Mouse (Mus musculus): Measurements from ENCODE around the gene Fbxw9. TPM values are rescaled to one million over a fixed set of nuclear protein-coding genes. Genes with fewer than 3 reads are reported as not detected.

The Fbxw9 gene
- polyA plus RNA-seq, 1 experiment from 2014 or later, result 34.8 TPM

DNA sequence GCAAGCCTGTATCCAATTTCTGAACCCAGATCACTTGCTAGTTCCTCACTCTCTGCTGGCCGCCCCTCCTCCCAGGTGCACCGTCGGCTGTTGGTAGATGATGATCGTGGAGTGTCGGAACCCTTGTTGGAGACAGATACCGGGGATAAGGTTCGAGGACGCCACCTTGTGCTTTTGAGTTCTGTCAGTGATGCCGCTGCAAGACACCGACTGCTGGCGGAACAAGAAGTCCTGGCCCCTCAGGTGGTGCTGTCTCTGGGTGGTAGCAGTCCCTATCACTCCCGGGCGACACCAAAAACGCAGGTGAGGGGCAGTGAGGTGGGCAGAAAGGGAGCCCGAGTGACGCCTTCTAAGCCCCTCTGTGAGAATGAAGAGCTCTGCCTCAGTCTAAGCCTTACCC, 36.3 kb downstream of the Fbxw9 start:
- no peak for ATAC-seq
- DNase-seq (ENCODE audit: low spot score), result no peak
- 88% methylated on average over 16 of the region's 16 CpGs for WGBS
- Histone ChIP-seq H3K4me3 (ENCODE audit: low read depth, low read length) (no peak overlapping the region), H3K9ac (replicated peaks; ENCODE audit: low read depth) (no peak overlapping the region), H3K27ac (ENCODE audit: low read length) (no peak overlapping the region), H3K27me3 (replicated peaks; ENCODE audit: insufficient read depth, low read length) (no peaks in the 10 kb centered on the region), H3K36me3 (ENCODE audit: insufficient read depth, low read length) (peaks cover 22% of the 10 kb centered on the region; the same call in 1 of the 2 replicates), H3K9me3 (ENCODE audit: low read length) (no peaks in the 10 kb centered on the region), H3K4me1 (ENCODE audit: insufficient read depth, low read depth, low read length) (no peaks in the 10 kb centered on the region), H3K4me2 (replicated peaks; ENCODE audit: low read depth, low read length) (no peak overlapping the region)
- no peak for TF ChIP-seq CTCF (IDR thresholded peaks at IDR 0.05)
- no peak for TF ChIP-seq EP300 (IDR thresholded peaks at IDR 0.05)

DNA sequence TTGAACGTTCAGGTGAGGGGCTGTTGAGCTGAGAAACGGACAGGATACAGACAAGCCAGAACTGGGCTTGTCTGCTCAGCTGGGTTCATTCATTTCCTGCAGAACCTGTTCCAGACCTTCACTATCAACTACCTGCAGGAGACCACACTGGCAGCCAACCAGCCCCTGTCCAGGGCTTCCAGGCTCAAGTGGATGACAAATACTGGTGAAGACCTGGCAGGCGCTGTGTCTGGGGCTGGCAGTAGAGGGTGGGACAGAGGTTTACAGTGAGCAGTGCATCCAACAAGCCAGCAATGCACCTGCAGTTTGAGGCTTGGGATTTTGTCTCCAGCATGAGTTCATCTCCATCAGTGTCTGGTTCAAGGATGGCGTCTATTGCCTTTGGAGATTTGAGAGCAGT, 37.0 kb downstream of the Fbxw9 start:
- no peaks in the 10 kb centered on the region for H3K4me1 ChIP-seq (ENCODE audit: insufficient read depth, low read depth, low read length)
- WGBS, result 68% methylated on average over 4 of the region's 4 CpGs
- no peak overlapping the region for H3K4me3 ChIP-seq (ENCODE audit: low read depth, low read length)
- peaks cover 22% of the 10 kb centered on the region; the same call in 1 of the 2 replicates for H3K36me3 ChIP-seq (ENCODE audit: insufficient read depth, low read length)
- no peak overlapping the region for H3K4me2 ChIP-seq (replicated peaks; ENCODE audit: low read depth, low read length)
- no peak overlapping the region for H3K9ac ChIP-seq (replicated peaks; ENCODE audit: low read depth)
- H3K9me3 ChIP-seq (ENCODE audit: low read length), result no peaks in the 10 kb centered on the region
- TF ChIP-seq EP300 (IDR thresholded peaks at IDR 0.05) (no peak), CTCF (IDR thresholded peaks at IDR 0.05) (no peak)
- no peaks in the 10 kb centered on the region for H3K27me3 ChIP-seq (replicated peaks; ENCODE audit: insufficient read depth, low read length)
- no peak overlapping the region for H3K27ac ChIP-seq (ENCODE audit: low read length)
- DNase-seq (ENCODE audit: low spot score) (no peak), ATAC-seq (no peak)

DNA sequence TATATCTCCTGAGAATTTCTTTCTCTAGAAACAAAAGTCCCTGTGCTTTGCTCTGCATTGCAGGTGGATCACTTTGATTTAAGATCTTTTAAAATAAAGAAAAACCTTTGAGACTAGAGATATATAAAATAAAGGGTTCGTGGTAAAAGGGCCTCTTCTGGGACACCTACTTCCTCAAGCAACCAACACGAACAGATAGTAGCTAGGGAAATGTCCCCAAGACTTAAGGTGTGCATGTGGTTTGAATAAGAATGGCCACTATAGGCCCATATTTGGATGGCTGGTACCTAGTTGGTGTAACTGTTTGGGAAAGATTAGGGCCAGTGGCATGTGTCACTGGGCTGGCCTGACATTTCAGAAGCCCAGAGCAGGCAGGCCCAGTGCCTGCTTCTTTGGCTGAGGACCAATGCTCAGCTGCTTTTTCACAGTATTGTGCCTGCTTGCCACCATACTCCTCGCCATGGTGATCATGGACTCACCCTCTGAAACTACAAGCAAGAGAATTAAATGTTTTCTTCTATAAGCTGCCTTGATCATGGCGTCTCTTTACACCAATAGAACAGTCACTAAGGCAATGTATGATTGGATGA, 40.3 kb downstream of the Fbxw9 start:
- 81% methylated on average over 4 of the region's 4 CpGs for WGBS
- Histone ChIP-seq H3K4me1 (ENCODE audit: insufficient read depth, low read depth, low read length) (no peaks in the 10 kb centered on the region), H3K36me3 (ENCODE audit: insufficient read depth, low read length) (peaks cover 22% of the 10 kb centered on the region; the same call in 1 of the 2 replicates), H3K27ac (ENCODE audit: low read length) (no peak overlapping the region), H3K4me3 (ENCODE audit: low read depth, low read length) (no peak overlapping the region), H3K4me2 (replicated peaks; ENCODE audit: low read depth, low read length) (no peak overlapping the region), H3K9me3 (ENCODE audit: low read length) (no peaks in the 10 kb centered on the region), H3K9ac (replicated peaks; ENCODE audit: low read depth) (no peak overlapping the region), H3K27me3 (replicated peaks; ENCODE audit: insufficient read depth, low read length) (no peaks in the 10 kb centered on the region)
- DNase-seq (ENCODE audit: low spot score) (no peak), ATAC-seq (no peak)
- no peak for TF ChIP-seq CTCF (IDR thresholded peaks at IDR 0.05)
- TF ChIP-seq EP300 (IDR thresholded peaks at IDR 0.05), result no peak

DNA sequence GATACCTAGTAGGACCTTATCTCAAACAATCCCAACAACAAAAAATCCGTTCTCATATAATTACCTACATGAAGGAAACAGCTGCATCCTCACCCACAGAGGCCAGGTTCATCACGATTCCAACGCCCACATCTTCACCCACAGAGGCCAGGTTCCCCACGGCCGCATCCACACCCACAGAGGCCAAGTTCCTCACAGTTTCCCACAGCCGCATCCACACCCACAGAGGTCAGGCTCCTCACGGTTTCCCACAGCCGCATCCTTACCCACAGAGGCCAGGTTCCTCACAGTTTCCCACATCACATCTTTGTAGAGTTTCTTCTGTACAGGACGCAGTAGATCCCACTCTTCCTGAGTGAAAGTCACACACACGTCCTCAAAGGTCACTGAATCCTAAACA, 53.4 kb downstream of the Fbxw9 start:
- peaks cover 21% of the 10 kb centered on the region for H3K36me3 ChIP-seq (ENCODE audit: insufficient read depth, low read length)
- no peak overlapping the region for H3K27ac ChIP-seq (ENCODE audit: low read length)
- TF ChIP-seq EP300 (IDR thresholded peaks at IDR 0.05) (no peak), CTCF (IDR thresholded peaks at IDR 0.05) (no peak)
- no peak overlapping the region for H3K4me3 ChIP-seq (ENCODE audit: low read depth, low read length)
- WGBS, result 94% methylated on average over 10 of the region's 10 CpGs
- DNase-seq (ENCODE audit: low spot score) (no peak), ATAC-seq (no peak)
- H3K4me2 ChIP-seq (replicated peaks; ENCODE audit: low read depth, low read length), result no peak overlapping the region
- no peaks in the 10 kb centered on the region for H3K4me1 ChIP-seq (ENCODE audit: insufficient read depth, low read depth, low read length)
- no peaks in the 10 kb centered on the region for H3K9me3 ChIP-seq (ENCODE audit: low read length)
- H3K9ac ChIP-seq (replicated peaks; ENCODE audit: low read depth), result no peak overlapping the region
- no peaks in the 10 kb centered on the region for H3K27me3 ChIP-seq (replicated peaks; ENCODE audit: insufficient read depth, low read length)

DNA sequence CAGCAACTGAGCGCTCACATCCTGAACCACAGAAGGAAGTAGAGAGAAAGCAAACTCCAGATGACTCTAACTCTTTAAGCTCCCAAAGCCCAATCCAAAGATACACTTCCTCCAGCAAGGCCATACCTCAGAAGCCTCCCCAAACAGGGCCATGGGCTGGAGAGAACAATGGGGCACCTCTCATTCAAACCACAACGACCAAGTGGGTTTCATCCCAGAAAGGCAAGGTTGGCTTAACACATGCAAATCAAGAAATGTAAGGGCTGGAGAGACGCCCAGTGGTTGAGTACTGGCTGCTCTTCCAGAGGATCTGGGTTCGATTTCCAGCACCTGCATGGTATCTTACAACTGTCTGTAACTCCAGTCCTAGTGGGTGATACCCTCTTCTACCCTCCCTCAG, 55.6 kb downstream of the Fbxw9 start:
- Histone ChIP-seq H3K36me3 (ENCODE audit: insufficient read depth, low read length) (peaks cover 16% of the 10 kb centered on the region), H3K4me3 (ENCODE audit: low read depth, low read length) (no peak overlapping the region), H3K27ac (ENCODE audit: low read length) (no peak overlapping the region), H3K4me2 (replicated peaks; ENCODE audit: low read depth, low read length) (no peak overlapping the region), H3K27me3 (replicated peaks; ENCODE audit: insufficient read depth, low read length) (no peaks in the 10 kb centered on the region), H3K4me1 (ENCODE audit: insufficient read depth, low read depth, low read length) (no peaks in the 10 kb centered on the region), H3K9me3 (ENCODE audit: low read length) (no peaks in the 10 kb centered on the region), H3K9ac (replicated peaks; ENCODE audit: low read depth) (no peak overlapping the region)
- TF ChIP-seq CTCF (IDR thresholded peaks at IDR 0.05), result no peak
- no peak for TF ChIP-seq EP300 (IDR thresholded peaks at IDR 0.05)
- ATAC-seq, result no peak
- WGBS, result 77% methylated on average over 4 of the region's 4 CpGs
- DNase-seq (ENCODE audit: low spot score), result no peak

Small RNA genes within 50 kb of the gene (microRNA-seq; reads per million reads assigned to microRNA genes)
- gene Gm23388, result not detected
- not detected for gene Mir7070

Other genes with a start within 250 kb of the Fbxw9 start
- 6.2 and 6.8 TPM in 2 replicates for gene Dand5, start 237.2 kb upstream of the Fbxw9 start, polyA plus RNA-seq (2015; fragmentation: Nextera tagmentation; extraction: Ambion mirVana)
- gene Gadd45gip1, start 228.5 kb upstream of the Fbxw9 start, polyA plus RNA-seq (2015; fragmentation: Nextera tagmentation; extraction: Ambion mirVana), result 24.4 and 24.8 TPM in 2 replicates
- 77.9 and 85.7 TPM in 2 replicates for gene Rad23a, start 219.4 kb upstream of the Fbxw9 start, polyA plus RNA-seq (2015; fragmentation: Nextera tagmentation; extraction: Ambion mirVana)
- 318 and 405 TPM in 2 replicates for gene Calr, start 213.1 kb upstream of the Fbxw9 start, polyA plus RNA-seq (2015; fragmentation: Nextera tagmentation; extraction: Ambion mirVana)
- gene Farsa, start 203.1 kb upstream of the Fbxw9 start, polyA plus RNA-seq (2015; fragmentation: Nextera tagmentation; extraction: Ambion mirVana), result 44.0 and 44.6 TPM in 2 replicates
- 11.1 and 11.4 TPM in 2 replicates for gene Syce2, start 187.9 kb upstream of the Fbxw9 start, polyA plus RNA-seq (2015; fragmentation: Nextera tagmentation; extraction: Ambion mirVana)
- 16.2 and 21.1 TPM in 2 replicates for gene Gcdh, start 166.1 kb upstream of the Fbxw9 start, polyA plus RNA-seq (2015; fragmentation: Nextera tagmentation; extraction: Ambion mirVana)
- gene Klf1, start 158.1 kb upstream of the Fbxw9 start, polyA plus RNA-seq (2015; fragmentation: Nextera tagmentation; extraction: Ambion mirVana), result 0.69 and 1.1 TPM in 2 replicates
- gene Dnase2a, start 151.5 kb upstream of the Fbxw9 start, polyA plus RNA-seq (2015; fragmentation: Nextera tagmentation; extraction: Ambion mirVana), result 24.0 and 29.1 TPM in 2 replicates
- gene Mast1, start 122.7 kb upstream of the Fbxw9 start, polyA plus RNA-seq (2015; fragmentation: Nextera tagmentation; extraction: Ambion mirVana), result 0.32 and 0.33 TPM in 2 replicates
- gene Rtbdn, start 113.1 kb upstream of the Fbxw9 start, polyA plus RNA-seq (2015; fragmentation: Nextera tagmentation; extraction: Ambion mirVana), result not detected in 2 replicates
- gene Gm49661, start 90.6 kb upstream of the Fbxw9 start, polyA plus RNA-seq (2015; fragmentation: Nextera tagmentation; extraction: Ambion mirVana), result 1.1 TPM in 1 of 2 replicates, not detected in the other
- gene Prdx2, start 90.5 kb upstream of the Fbxw9 start, polyA plus RNA-seq (2015; fragmentation: Nextera tagmentation; extraction: Ambion mirVana), result 337 and 356 TPM in 2 replicates
- 46.4 and 55.7 TPM in 2 replicates for gene Rnaseh2a, start 90.3 kb upstream of the Fbxw9 start, polyA plus RNA-seq (2015; fragmentation: Nextera tagmentation; extraction: Ambion mirVana)
- 69.0 and 126 TPM in 2 replicates for gene Junb, start 81.3 kb upstream of the Fbxw9 start, polyA plus RNA-seq (2015; fragmentation: Nextera tagmentation; extraction: Ambion mirVana)
- 19.2 and 22.3 TPM in 2 replicates for gene Hook2, start 69.5 kb upstream of the Fbxw9 start, polyA plus RNA-seq (2015; fragmentation: Nextera tagmentation; extraction: Ambion mirVana)
- gene Best2, start 45.5 kb upstream of the Fbxw9 start, polyA plus RNA-seq (2015; fragmentation: Nextera tagmentation; extraction: Ambion mirVana), result not detected in 2 replicates
- 80.9 and 83.1 TPM in 2 replicates for gene Asna1, start 34.8 kb upstream of the Fbxw9 start, polyA plus RNA-seq (2015; fragmentation: Nextera tagmentation; extraction: Ambion mirVana)
- 116 and 126 TPM in 2 replicates for gene Trir, start 33.2 kb upstream of the Fbxw9 start, polyA plus RNA-seq (2015; fragmentation: Nextera tagmentation; extraction: Ambion mirVana)
- gene Tnpo2, start 23.1 kb upstream of the Fbxw9 start, polyA plus RNA-seq (2015; fragmentation: Nextera tagmentation; extraction: Ambion mirVana), result 16.4 and 18.0 TPM in 2 replicates
- gene Gm5741, start 7.9 kb downstream of the Fbxw9 start, polyA plus RNA-seq (2015; fragmentation: Nextera tagmentation; extraction: Ambion mirVana), result not detected in 2 replicates
- gene Dhps, start 11.7 kb downstream of the Fbxw9 start, polyA plus RNA-seq (2015; fragmentation: Nextera tagmentation; extraction: Ambion mirVana), result 44.2 and 48.3 TPM in 2 replicates
- 88.9 and 95.6 TPM in 2 replicates for gene Wdr83os, start 20.7 kb downstream of the Fbxw9 start, polyA plus RNA-seq (2015; fragmentation: Nextera tagmentation; extraction: Ambion mirVana)
- 26.7 and 27.0 TPM in 2 replicates for gene Wdr83, start 21.3 kb downstream of the Fbxw9 start, polyA plus RNA-seq (2015; fragmentation: Nextera tagmentation; extraction: Ambion mirVana)
- gene Man2b1, start 23.2 kb downstream of the Fbxw9 start, polyA plus RNA-seq (2015; fragmentation: Nextera tagmentation; extraction: Ambion mirVana), result 38.4 and 40.6 TPM in 2 replicates
- gene Zfp791, start 63.0 kb downstream of the Fbxw9 start, polyA plus RNA-seq (2015; fragmentation: Nextera tagmentation; extraction: Ambion mirVana), result 1.5 and 1.6 TPM in 2 replicates
- not detected in 2 replicates for gene Cks1brt, start 91.9 kb downstream of the Fbxw9 start, polyA plus RNA-seq (2015; fragmentation: Nextera tagmentation; extraction: Ambion mirVana)
- gene Olfr371, start 165.9 kb downstream of the Fbxw9 start, polyA plus RNA-seq (2015; fragmentation: Nextera tagmentation; extraction: Ambion mirVana), result not detected in 2 replicates
- 37.5 and 40.9 TPM in 2 replicates for gene Orc6, start 239.6 kb downstream of the Fbxw9 start, polyA plus RNA-seq (2015; fragmentation: Nextera tagmentation; extraction: Ambion mirVana)
- 95.9 and 110 TPM in 2 replicates for gene Vps35, start 239.7 kb downstream of the Fbxw9 start, polyA plus RNA-seq (2015; fragmentation: Nextera tagmentation; extraction: Ambion mirVana)

Data from lung, postnatal 0 days (tissue).